Mouse (Mus musculus) layer of hippocampus, adult 9-11 months (tissue): ENCODE results near the gene Clasrp.
A peak's percentile ranks its signal among the peaks of the same experiment; 100 is the strongest.

Source experiments
- DNase-seq: peaks from one replicate; pipeline ENCODE4 v3.0.0; 2022

Gene Clasrp

GRCm38 (mm10) chr7:19603849-19604605 lies at the start of gene Clasrp:
Gene Clasrp (minus strand): TSS chr7:19604486.
- DNase-seq, result peak; percentile 95

- DNase-seq, result no peak
These were observed 48.3 kb upstream of the Clasrp start for GRCm38 (mm10) chr7:19652614-19653013.

- DNase-seq, result no peak
These were observed 46.9 kb upstream of the Clasrp start for GRCm38 (mm10) chr7:19651063-19651786.

GRCm38 (mm10) chr7:19641223-19641622 lies 36.9 kb upstream of the Clasrp start:
- no peak for DNase-seq

- no peak for DNase-seq
These were observed 31.0 kb upstream of the Clasrp start for GRCm38 (mm10) chr7:19635074-19635827.

- no peak for DNase-seq
These were observed 30.3 kb upstream of the Clasrp start for GRCm38 (mm10) chr7:19634591-19634990.

- DNase-seq, result no peak
These were observed 29.6 kb upstream of the Clasrp start for GRCm38 (mm10) chr7:19633855-19634254.

- DNase-seq, result no peak
These were observed 28.9 kb upstream of the Clasrp start for GRCm38 (mm10) chr7:19633197-19633596.

- DNase-seq, result no peak
These were observed 28.4 kb upstream of the Clasrp start for GRCm38 (mm10) chr7:19632720-19633119.

GRCm38 (mm10) chr7:19632275-19632674 lies 28.0 kb upstream of the Clasrp start:
- DNase-seq, result no peak

- peak; percentile 90 for DNase-seq
These were observed 25.1 kb upstream of the Clasrp start, which contains the start of gene Relb for GRCm38 (mm10) chr7:19629361-19629734. Gene Relb (minus strand): TSS chr7:19629438.

- peak; percentile 97 for DNase-seq
These were observed 24.5 kb upstream of the Clasrp start for GRCm38 (mm10) chr7:19628536-19629360.

GRCm38 (mm10) chr7:19628192-19628535 lies 23.9 kb upstream of the Clasrp start:
- DNase-seq, result no peak

GRCm38 (mm10) chr7:19627721-19628120 lies 23.4 kb upstream of the Clasrp start:
- no peak for DNase-seq

- DNase-seq, result no peak
These were observed 19.1 kb upstream of the Clasrp start for GRCm38 (mm10) chr7:19623433-19623832.

- DNase-seq, result no peak
These were observed 18.0 kb upstream of the Clasrp start for GRCm38 (mm10) chr7:19622241-19622640.

- peak; percentile 84 for DNase-seq
These were observed 16.5 kb upstream of the Clasrp start for GRCm38 (mm10) chr7:19620811-19621210.

GRCm38 (mm10) chr7:19619004-19619801 lies 14.9 kb upstream of the Clasrp start:
- peak; percentile 73 for DNase-seq

- no peak for DNase-seq
These were observed 10.8 kb upstream of the Clasrp start for GRCm38 (mm10) chr7:19615036-19615577.

GRCm38 (mm10) chr7:19610969-19611368 lies 6.7 kb upstream of the Clasrp start:
- no peak for DNase-seq

- DNase-seq, result no peak
These were observed 5.5 kb upstream of the Clasrp start for GRCm38 (mm10) chr7:19609641-19610332.
